Mouse (Mus musculus): Measurements from ENCODE around the gene 1700125H20Rik. TPM values are rescaled to one million over a fixed set of nuclear protein-coding genes. Genes with fewer than 3 reads are reported as not detected.
"Not testable (repeated sequence)": the region's sequence is repeated elsewhere in the genome, so short reads cannot be mapped to it uniquely, and the experiment has no call there.

1700125H20Rik gene
- polyA plus RNA-seq, 1 experiment from 2014 or later: 0.55 TPM

- 89% methylated on average over 1 of the region's 1 CpGs for WGBS
- not testable (repeated sequence) for H3K4me1 ChIP-seq; H3K27ac ChIP-seq (replicated peaks); H3K36me3 ChIP-seq; H3K27me3 ChIP-seq; H3K4me2 ChIP-seq (replicated peaks); H3K9me3 ChIP-seq; ATAC-seq (ENCODE audit: low FRiP score, low read depth); H3K9ac ChIP-seq (replicated peaks); H3K4me3 ChIP-seq
These were observed 7.2 kb upstream of the 1700125H20Rik start for GRCm38 (mm10) chr11:85163014-85163413.

GRCm38 (mm10) chr11:85164371-85164770 lies 5.8 kb upstream of the 1700125H20Rik start:
- no peak overlapping the region for H3K9ac ChIP-seq (replicated peaks)
- H3K9me3 ChIP-seq: no peaks in the 10 kb centered on the region
- no peak for ATAC-seq (ENCODE audit: low FRiP score, low read depth)
- H3K4me2 ChIP-seq (replicated peaks): no peak overlapping the region
- H3K4me3 ChIP-seq: no peak overlapping the region
- no peaks in the 10 kb centered on the region for H3K27me3 ChIP-seq
- H3K4me1 ChIP-seq: no peaks in the 10 kb centered on the region
- H3K27ac ChIP-seq (replicated peaks): no peak overlapping the region
- H3K36me3 ChIP-seq: no peaks in the 10 kb centered on the region

- no peak for ATAC-seq (ENCODE audit: low FRiP score, low read depth)
- Histone ChIP-seq H3K9me3 (no peaks in the 10 kb centered on the region), H3K27ac (replicated peaks) (no peak overlapping the region), H3K4me2 (replicated peaks) (no peak overlapping the region), H3K27me3 (peaks cover 6% of the 10 kb centered on the region; the same call in 1 of the 2 replicates), H3K4me3 (no peak overlapping the region), H3K9ac (replicated peaks) (no peak overlapping the region), H3K4me1 (peaks cover 11% of the 10 kb centered on the region), H3K36me3 (no peaks in the 10 kb centered on the region)
- 73% methylated on average over 1 of the region's 1 CpGs for WGBS
These were observed 2.7 kb upstream of the 1700125H20Rik start for GRCm38 (mm10) chr11:85167503-85167902.

GRCm38 (mm10) chr11:85170833-85171232 lies 629 bp downstream of the 1700125H20Rik start:
- H3K9me3 ChIP-seq: no peaks in the 10 kb centered on the region
- no peak overlapping the region for H3K27ac ChIP-seq (replicated peaks)
- ATAC-seq (ENCODE audit: low FRiP score, low read depth): no peak
- no peaks in the 10 kb centered on the region for H3K36me3 ChIP-seq
- H3K4me2 ChIP-seq (replicated peaks): no peak overlapping the region
- H3K4me1 ChIP-seq: peaks cover 11% of the 10 kb centered on the region
- peaks cover 6% of the 10 kb centered on the region; the same call in 1 of the 2 replicates for H3K27me3 ChIP-seq
- H3K4me3 ChIP-seq: no peak overlapping the region
- H3K9ac ChIP-seq (replicated peaks): no peak overlapping the region
- WGBS: 54% methylated on average over 2 of the region's 2 CpGs

GRCm38 (mm10) chr11:85175941-85176340 lies 5.7 kb downstream of the 1700125H20Rik start:
- H3K27me3 ChIP-seq: peaks cover 4% of the 10 kb centered on the region; the same call in 1 of the 2 replicates
- no peaks in the 10 kb centered on the region for H3K9me3 ChIP-seq
- no peak for ATAC-seq (ENCODE audit: low FRiP score, low read depth)
- no peak overlapping the region for H3K4me2 ChIP-seq (replicated peaks)
- H3K9ac ChIP-seq (replicated peaks): no peak overlapping the region
- WGBS: 76% methylated on average over 3 of the region's 3 CpGs
- H3K4me1 ChIP-seq: no peaks in the 10 kb centered on the region
- H3K4me3 ChIP-seq: no peak overlapping the region
- H3K27ac ChIP-seq (replicated peaks): no peak overlapping the region
- no peaks in the 10 kb centered on the region for H3K36me3 ChIP-seq

GRCm38 (mm10) chr11:85177761-85178160 lies 7.6 kb downstream of the 1700125H20Rik start:
- Histone ChIP-seq H3K4me3 (no peak overlapping the region), H3K4me1 (no peaks in the 10 kb centered on the region), H3K27ac (replicated peaks) (no peak overlapping the region), H3K36me3 (no peaks in the 10 kb centered on the region), H3K4me2 (replicated peaks) (no peak overlapping the region), H3K27me3 (no peaks in the 10 kb centered on the region), H3K9me3 (no peaks in the 10 kb centered on the region), H3K9ac (replicated peaks) (no peak overlapping the region)
- ATAC-seq (ENCODE audit: low FRiP score, low read depth): no peak
- WGBS: 80% methylated on average over 6 of the region's 6 CpGs

GRCm38 (mm10) chr11:85178413-85178812 lies 8.2 kb downstream of the 1700125H20Rik start:
- Histone ChIP-seq H3K9me3 (no peaks in the 10 kb centered on the region), H3K4me1 (peaks cover 5% of the 10 kb centered on the region; the same call in 1 of the 2 replicates), H3K4me2 (replicated peaks) (no peak overlapping the region), H3K36me3 (no peaks in the 10 kb centered on the region), H3K27me3 (no peaks in the 10 kb centered on the region), H3K4me3 (no peak overlapping the region), H3K27ac (replicated peaks) (no peak overlapping the region), H3K9ac (replicated peaks) (no peak overlapping the region)
- WGBS: 82% methylated on average over 4 of the region's 4 CpGs
- ATAC-seq (ENCODE audit: low FRiP score, low read depth): no peak

GRCm38 (mm10) chr11:85182617-85183283 lies 12.5 kb downstream of the 1700125H20Rik start:
- H3K27ac ChIP-seq (replicated peaks): peak overlapping the region; percentile 46

GRCm38 (mm10) chr11:85183284-85183779 lies 13.1 kb downstream of the 1700125H20Rik start:
- Histone ChIP-seq H3K4me2 (replicated peaks) (peak overlapping the region; percentile 57), H3K9ac (replicated peaks) (peak overlapping the region; percentile 46), H3K36me3 (peaks cover 3% of the 10 kb centered on the region; the same call in 1 of the 2 replicates), H3K4me1 (peaks cover 5% of the 10 kb centered on the region; the same call in 1 of the 2 replicates), H3K27me3 (no peaks in the 10 kb centered on the region), H3K9me3 (no peaks in the 10 kb centered on the region), H3K4me3 (peak overlapping the region; percentile 39), H3K27ac (replicated peaks) (0 out of 2 replicates have a peak overlapping the region, but pooled peaks have one; percentile 46)
- 0 out of 2 replicates have a peak, but pooled peaks have one; percentile 23 for ATAC-seq (ENCODE audit: low FRiP score, low read depth)
- 32% methylated on average over 13 of the region's 13 CpGs for WGBS

More at GRCm38 (mm10) chr11:85182617-85183283, 12.5 kb downstream of the 1700125H20Rik start:
- 7% methylated on average over 20 of the region's 20 CpGs for WGBS
- no peaks in the 10 kb centered on the region for H3K36me3 ChIP-seq
- H3K4me2 ChIP-seq (replicated peaks): peak overlapping the region; percentile 57
- H3K4me3 ChIP-seq: peak overlapping the region; percentile 39
- peak; percentile 93 for ATAC-seq (ENCODE audit: low FRiP score, low read depth)
- H3K9me3 ChIP-seq: no peaks in the 10 kb centered on the region
- H3K27me3 ChIP-seq: no peaks in the 10 kb centered on the region
- H3K9ac ChIP-seq (replicated peaks): peak overlapping the region; percentile 46
- peaks cover 5% of the 10 kb centered on the region; the same call in 1 of the 2 replicates for H3K4me1 ChIP-seq

- no peaks in the 10 kb centered on the region for H3K9me3 ChIP-seq
- no peak overlapping the region for H3K9ac ChIP-seq (replicated peaks)
- peaks cover 8% of the 10 kb centered on the region; the same call in 1 of the 2 replicates for H3K36me3 ChIP-seq
- no peak overlapping the region for H3K4me2 ChIP-seq (replicated peaks)
- no peaks in the 10 kb centered on the region for H3K27me3 ChIP-seq
- peaks cover 5% of the 10 kb centered on the region; the same call in 1 of the 2 replicates for H3K4me1 ChIP-seq
- H3K27ac ChIP-seq (replicated peaks): no peak overlapping the region
- no peak for ATAC-seq (ENCODE audit: low FRiP score, low read depth)
- no peak overlapping the region for H3K4me3 ChIP-seq
- 68% methylated on average over 5 of the region's 5 CpGs for WGBS
These were observed 13.9 kb downstream of the 1700125H20Rik start for GRCm38 (mm10) chr11:85184082-85184481.

GRCm38 (mm10) chr11:85184839-85185238 lies 14.6 kb downstream of the 1700125H20Rik start:
- Histone ChIP-seq H3K36me3 (peaks cover 14% of the 10 kb centered on the region; the same call in 1 of the 2 replicates), H3K9me3 (no peaks in the 10 kb centered on the region), H3K27me3 (no peaks in the 10 kb centered on the region), H3K4me3 (no peak overlapping the region), H3K9ac (replicated peaks) (no peak overlapping the region), H3K4me1 (peaks cover 5% of the 10 kb centered on the region; the same call in 1 of the 2 replicates), H3K4me2 (replicated peaks) (no peak overlapping the region), H3K27ac (replicated peaks) (no peak overlapping the region)
- 86% methylated on average over 6 of the region's 6 CpGs for WGBS
- ATAC-seq (ENCODE audit: low FRiP score, low read depth): no peak

- H3K4me1 ChIP-seq: no peaks in the 10 kb centered on the region
- no peaks in the 10 kb centered on the region for H3K9me3 ChIP-seq
- H3K4me3 ChIP-seq: no peak overlapping the region
- ATAC-seq (ENCODE audit: low FRiP score, low read depth): no peak
- H3K27me3 ChIP-seq: no peaks in the 10 kb centered on the region
- WGBS: 95% methylated on average over 4 of the region's 4 CpGs
- no peak overlapping the region for H3K9ac ChIP-seq (replicated peaks)
- H3K27ac ChIP-seq (replicated peaks): no peak overlapping the region
- H3K36me3 ChIP-seq: peaks cover 48% of the 10 kb centered on the region
- no peak overlapping the region for H3K4me2 ChIP-seq (replicated peaks)
These were observed 18.9 kb downstream of the 1700125H20Rik start for GRCm38 (mm10) chr11:85189110-85189509.

Measured in midbrain, embryonic 12.5 days (tissue).